Mouse (Mus musculus) midbrain, embryonic 15.5 days (tissue): ENCODE results near the gene Mylip. TPM values are rescaled to one million over a fixed set of nuclear protein-coding genes. Genes with fewer than 3 reads are reported as not detected.

ENCODE experiments used
- ATAC-seq: fragments of 200-750 bp; cut with Nextera tagmentation; replicated peaks from 2 replicates; pipeline ENCODE4 v1.8.0; 2017; ENCODE audit warnings: moderate TSS enrichment
- H3K27ac ChIP-seq: fragments of 300-500 bp; sonication (generic); 2 replicates; pipeline ENCODE4 v1.5.1; 2015; ENCODE audit warnings: mild to moderate bottlenecking, inconsistent platforms
- H3K27me3 ChIP-seq: fragments of 300-500 bp; sonication (generic); replicated peaks from 2 replicates; pipeline ENCODE4 v1.6.1; 2015; ENCODE audit warnings: inconsistent platforms
- H3K36me3 ChIP-seq: fragments of 300-500 bp; sonication (generic); replicated peaks from 2 replicates; pipeline ENCODE4 v1.6.1; 2015; ENCODE audit warnings: inconsistent platforms
- H3K4me1 ChIP-seq: fragments of 300-500 bp; sonication (generic); 2 replicates; pipeline ENCODE4 v1.6.1; 2015; ENCODE audit warnings: inconsistent platforms
- H3K4me2 ChIP-seq: fragments of 300-500 bp; sonication (generic); 2 replicates; pipeline ENCODE4 v1.6.1; 2015; ENCODE audit warnings: inconsistent platforms, mild to moderate bottlenecking, moderate library complexity
- H3K4me3 ChIP-seq: fragments of 300-500 bp; sonication (generic); 2 replicates; pipeline ENCODE4 v1.5.1; 2015; ENCODE audit warnings: mild to moderate bottlenecking, inconsistent platforms
- H3K9ac ChIP-seq: fragments of 300-500 bp; sonication (generic); 2 replicates; pipeline ENCODE4 v1.6.1; 2015; ENCODE audit warnings: mild to moderate bottlenecking, inconsistent platforms
- H3K9me3 ChIP-seq: fragments of 300-500 bp; sonication (generic); 2 replicates; pipeline ENCODE4 v1.6.1; 2016; ENCODE audit warnings: inconsistent platforms
- WGBS: fragments of 180-500 bp; shearing (Covaris S2); methylation state at CpG from one replicate; pipeline ENCODE4 v1.1.7; 2015; ENCODE audit warnings: mixed read lengths; 5-methylcytosine and 5-hydroxymethylcytosine counted together
- polyA plus RNA-seq: library from polyadenylated mRNA; unstranded; fragments of >200 nt; fragmentation: Nextera tagmentation; extraction: Ambion mirVana; gene quantifications from 2 replicates; pipeline ENCODE4 v1.2.1, GENCODE M21; 2015

The Mylip gene
- polyA plus RNA-seq, 1 experiment from 2014 or later, result 6.5 TPM

GRCm38 (mm10) chr13:45374846-45375245 is 14.7 kb upstream of the Mylip start:
- WGBS, result 35% methylated on average over 6 of the region's 6 CpGs
- no peaks in the 10 kb centered on the region for H3K27me3 ChIP-seq
- no peak overlapping the region for H3K9ac ChIP-seq

GRCm38 (mm10) chr13:45382208-45382607 is 7.3 kb upstream of the Mylip start:
- WGBS, result 80% methylated on average over 7 of the region's 7 CpGs
- Histone ChIP-seq H3K27ac (no peak overlapping the region), H3K4me2 (no peak overlapping the region), H3K4me3 (no peak overlapping the region), H3K9me3 (no peaks in the 10 kb centered on the region), H3K4me1 (no peaks in the 10 kb centered on the region), H3K27me3 (no peaks in the 10 kb centered on the region; the same call in 1 of the 2 replicates), H3K36me3 (no peaks in the 10 kb centered on the region), H3K9ac (no peak overlapping the region)
- ATAC-seq, result no peak

More at GRCm38 (mm10) chr13:45374846-45375245, 14.7 kb upstream of the Mylip start:
- Histone ChIP-seq H3K9me3 (no peaks in the 10 kb centered on the region), H3K4me2 (no peak overlapping the region), H3K36me3 (no peaks in the 10 kb centered on the region), H3K27ac (no peak overlapping the region), H3K4me3 (no peak overlapping the region), H3K4me1 (no peaks in the 10 kb centered on the region)
- ATAC-seq, result no peak

GRCm38 (mm10) chr13:45384636-45385035 is 4.9 kb upstream of the Mylip start:
- Histone ChIP-seq H3K27me3 (peaks cover 5% of the 10 kb centered on the region), H3K9me3 (no peaks in the 10 kb centered on the region), H3K9ac (no peak overlapping the region), H3K4me2 (no peak overlapping the region), H3K4me1 (0 out of 2 replicates have a peak, but pooled peaks cover 3% of the 10 kb centered on the region), H3K27ac (no peak overlapping the region), H3K36me3 (no peaks in the 10 kb centered on the region), H3K4me3 (no peak overlapping the region)
- 91% methylated on average over 2 of the region's 2 CpGs for WGBS
- no peak for ATAC-seq

- no peaks in the 10 kb centered on the region for H3K9me3 ChIP-seq
- H3K27me3 ChIP-seq, result peaks cover 5% of the 10 kb centered on the region
- WGBS, result 91% methylated on average over 6 of the region's 6 CpGs
- H3K4me1 ChIP-seq, result peaks cover 8% of the 10 kb centered on the region
- ATAC-seq, result no peak
- H3K4me2 ChIP-seq, result no peak overlapping the region
- no peak overlapping the region for H3K27ac ChIP-seq
- no peak overlapping the region for H3K4me3 ChIP-seq
- H3K9ac ChIP-seq, result no peak overlapping the region
- H3K36me3 ChIP-seq, result no peaks in the 10 kb centered on the region
Observed at GRCm38 (mm10) chr13:45385521-45385920, 4.0 kb upstream of the Mylip start.

- ATAC-seq, result no peak
- peaks cover 14% of the 10 kb centered on the region for H3K4me1 ChIP-seq
- no peaks in the 10 kb centered on the region for H3K36me3 ChIP-seq
- H3K4me2 ChIP-seq, result no peak overlapping the region
- 91% methylated on average over 14 of the region's 14 CpGs for WGBS
- no peak overlapping the region for H3K27ac ChIP-seq
- H3K27me3 ChIP-seq, result peaks cover 5% of the 10 kb centered on the region
- no peaks in the 10 kb centered on the region for H3K9me3 ChIP-seq
- H3K9ac ChIP-seq, result no peak overlapping the region
- H3K4me3 ChIP-seq, result no peak overlapping the region
Observed at GRCm38 (mm10) chr13:45386253-45386652, 3.3 kb upstream of the Mylip start.

- 95% methylated on average over 4 of the region's 4 CpGs for WGBS
- H3K9me3 ChIP-seq, result no peaks in the 10 kb centered on the region
- peaks cover 14% of the 10 kb centered on the region for H3K4me1 ChIP-seq
Observed at GRCm38 (mm10) chr13:45387231-45387630, 2.3 kb upstream of the Mylip start.

GRCm38 (mm10) chr13:45388254-45388805 is 1.2 kb upstream of the Mylip start:
- ATAC-seq, result no peak
- Histone ChIP-seq H3K27me3 (peaks cover 5% of the 10 kb centered on the region), H3K27ac (no peak overlapping the region), H3K9ac (no peak overlapping the region), H3K4me3 (no peak overlapping the region), H3K9me3 (no peaks in the 10 kb centered on the region), H3K4me1 (peaks cover 18% of the 10 kb centered on the region), H3K4me2 (no peak overlapping the region), H3K36me3 (no peaks in the 10 kb centered on the region)
- WGBS, result 78% methylated on average over 16 of the region's 16 CpGs

More at GRCm38 (mm10) chr13:45387231-45387630, 2.3 kb upstream of the Mylip start:
- ATAC-seq, result no peak
- no peak overlapping the region for H3K27ac ChIP-seq
- no peak overlapping the region for H3K9ac ChIP-seq
- H3K4me2 ChIP-seq, result no peak overlapping the region
- peaks cover 5% of the 10 kb centered on the region for H3K27me3 ChIP-seq
- no peaks in the 10 kb centered on the region for H3K36me3 ChIP-seq
- no peak overlapping the region for H3K4me3 ChIP-seq

GRCm38 (mm10) chr13:45388889-45389288 is 653 bp upstream of the Mylip start:
- ATAC-seq, result peak; percentile 6; the same call in 1 of the 2 replicates
- no peak overlapping the region for H3K9ac ChIP-seq
- no peaks in the 10 kb centered on the region for H3K9me3 ChIP-seq

GRCm38 (mm10) chr13:45390312-45390961 is 895 bp downstream of the Mylip start:
- H3K4me1 ChIP-seq, result peaks cover 18% of the 10 kb centered on the region
- H3K27me3 ChIP-seq, result peaks cover 5% of the 10 kb centered on the region
- no peaks in the 10 kb centered on the region for H3K9me3 ChIP-seq
- no peaks in the 10 kb centered on the region for H3K36me3 ChIP-seq
- H3K4me2 ChIP-seq, result peak overlapping the region; percentile 88
- H3K27ac ChIP-seq, result 0 out of 2 replicates have a peak overlapping the region, but pooled peaks have one; percentile 62
- H3K9ac ChIP-seq, result peak overlapping the region; percentile 60
- WGBS, result 4% methylated on average over 25 of the region's 25 CpGs
- peak overlapping the region; percentile 61 for H3K4me3 ChIP-seq
- no peak; the same call in 1 of the 2 replicates for ATAC-seq

More at GRCm38 (mm10) chr13:45388889-45389288, 653 bp upstream of the Mylip start:
- Histone ChIP-seq H3K27ac (peak overlapping the region; percentile 27), H3K4me2 (peak overlapping the region; percentile 88), H3K4me3 (peak overlapping the region; percentile 61), H3K36me3 (no peaks in the 10 kb centered on the region), H3K4me1 (peaks cover 18% of the 10 kb centered on the region), H3K27me3 (peaks cover 5% of the 10 kb centered on the region)
- WGBS, result 36% methylated on average over 4 of the region's 4 CpGs

GRCm38 (mm10) chr13:45390962-45391853 is 1.7 kb downstream of the Mylip start:
- Histone ChIP-seq H3K27ac (no peak overlapping the region), H3K4me1 (peaks cover 18% of the 10 kb centered on the region), H3K9ac (no peak overlapping the region), H3K4me3 (peak overlapping the region; percentile 61), H3K4me2 (peak overlapping the region; percentile 88), H3K9me3 (no peaks in the 10 kb centered on the region), H3K27me3 (peaks cover 5% of the 10 kb centered on the region; the same call in 1 of the 2 replicates), H3K36me3 (no peaks in the 10 kb centered on the region)
- no peak for ATAC-seq
- WGBS, result 69% methylated on average over 19 of the region's 19 CpGs

GRCm38 (mm10) chr13:45391854-45392454 is 2.4 kb downstream of the Mylip start:
- Histone ChIP-seq H3K9ac (no peak overlapping the region), H3K36me3 (no peaks in the 10 kb centered on the region), H3K27me3 (peaks cover 5% of the 10 kb centered on the region; the same call in 1 of the 2 replicates), H3K4me1 (peaks cover 18% of the 10 kb centered on the region), H3K27ac (no peak overlapping the region), H3K4me3 (no peak overlapping the region), H3K9me3 (no peaks in the 10 kb centered on the region), H3K4me2 (no peak overlapping the region)
- ATAC-seq, result no peak
- 64% methylated on average over 9 of the region's 9 CpGs for WGBS
